Mouse (Mus musculus): ENCODE measurements around the gene Setmar.

DNA sequence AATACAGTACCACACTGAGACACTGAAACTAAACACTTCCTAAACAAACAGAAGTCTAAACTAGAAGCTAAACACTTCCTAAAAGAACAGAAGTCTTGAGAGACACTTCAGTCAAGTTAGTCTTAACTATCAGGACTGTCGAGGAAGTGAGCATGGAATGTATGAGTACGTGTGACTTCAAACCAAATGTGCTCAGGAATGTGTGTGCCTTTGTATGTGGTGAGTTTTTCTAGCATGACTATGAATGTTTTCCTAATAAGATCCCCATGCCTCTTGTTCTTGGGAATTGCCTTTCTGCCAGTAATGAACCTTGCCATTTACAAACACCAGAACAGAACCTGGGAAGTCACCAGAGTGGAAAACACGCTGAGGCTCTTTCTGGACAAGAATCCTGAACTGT, 3.7 kb upstream of the Setmar start:
- TF ChIP-seq CTCF (IDR thresholded peaks at IDR 0.05; ENCODE audit: low read depth, low read length) = no peak
- no peak for TF ChIP-seq POLR2A (IDR thresholded peaks at IDR 0.05; ENCODE audit: insufficient read depth, low read length)

Measured in ES-Bruce4 (cell line).